Mouse (Mus musculus): ENCODE data around the gene Col6a2.
A peak's percentile ranks its signal among the peaks of the same experiment; 100 is the strongest.

Gene Col6a2

GRCm38 (mm10) chr10:76622928-76623680, at the start of gene Col6a2:
Gene Col6a2, minus strand, starts transcription at chr10:76623630.
- peak; percentile 66 for DNase-seq (ENCODE audit: extremely low spot score, low read depth, low spot score)

- no peak for DNase-seq (ENCODE audit: extremely low spot score, low read depth, low spot score)
Measured at GRCm38 (mm10) chr10:76671939-76672338, 48.5 kb upstream of the Col6a2 start.

- DNase-seq (ENCODE audit: extremely low spot score, low read depth, low spot score): no peak
Measured at GRCm38 (mm10) chr10:76668947-76669284, 45.5 kb upstream of the Col6a2 start.

- DNase-seq (ENCODE audit: extremely low spot score, low read depth, low spot score): no peak
Measured at GRCm38 (mm10) chr10:76668261-76668946, 45.0 kb upstream of the Col6a2 start.

GRCm38 (mm10) chr10:76667197-76667805, 43.9 kb upstream of the Col6a2 start:
- DNase-seq (ENCODE audit: extremely low spot score, low read depth, low spot score): no peak

GRCm38 (mm10) chr10:76665551-76665950, 42.1 kb upstream of the Col6a2 start:
- DNase-seq (ENCODE audit: extremely low spot score, low read depth, low spot score): no peak

GRCm38 (mm10) chr10:76664156-76665115, 41.0 kb upstream of the Col6a2 start:
- DNase-seq (ENCODE audit: extremely low spot score, low read depth, low spot score): no peak

- DNase-seq (ENCODE audit: extremely low spot score, low read depth, low spot score): no peak
Measured at GRCm38 (mm10) chr10:76653345-76654336, 30.2 kb upstream of the Col6a2 start.

- DNase-seq (ENCODE audit: extremely low spot score, low read depth, low spot score): no peak
Measured at GRCm38 (mm10) chr10:76650662-76651342, 27.4 kb upstream of the Col6a2 start.

- DNase-seq (ENCODE audit: extremely low spot score, low read depth, low spot score): no peak
Measured at GRCm38 (mm10) chr10:76648738-76649137, 25.3 kb upstream of the Col6a2 start.

- DNase-seq (ENCODE audit: extremely low spot score, low read depth, low spot score): no peak
Measured at GRCm38 (mm10) chr10:76647390-76647789, 24.0 kb upstream of the Col6a2 start.

- DNase-seq (ENCODE audit: extremely low spot score, low read depth, low spot score): no peak
Measured at GRCm38 (mm10) chr10:76645686-76646085, 22.3 kb upstream of the Col6a2 start.

GRCm38 (mm10) chr10:76645066-76645465, 21.6 kb upstream of the Col6a2 start:
- no peak for DNase-seq (ENCODE audit: extremely low spot score, low read depth, low spot score)

- DNase-seq (ENCODE audit: extremely low spot score, low read depth, low spot score): no peak
Measured at GRCm38 (mm10) chr10:76643999-76644398, 20.6 kb upstream of the Col6a2 start.

- DNase-seq (ENCODE audit: extremely low spot score, low read depth, low spot score): no peak
Measured at GRCm38 (mm10) chr10:76643446-76643845, 20.0 kb upstream of the Col6a2 start.

- DNase-seq (ENCODE audit: extremely low spot score, low read depth, low spot score): no peak
Measured at GRCm38 (mm10) chr10:76642628-76643434, 19.4 kb upstream of the Col6a2 start.

- no peak for DNase-seq (ENCODE audit: extremely low spot score, low read depth, low spot score)
Measured at GRCm38 (mm10) chr10:76641894-76642627, 18.6 kb upstream of the Col6a2 start.

- no peak for DNase-seq (ENCODE audit: extremely low spot score, low read depth, low spot score)
Measured at GRCm38 (mm10) chr10:76639952-76640351, 16.5 kb upstream of the Col6a2 start.
